Mouse (Mus musculus) right cerebral cortex, postnatal 36 days (tissue): ENCODE measurements at regions not wholly inside any gene's neighbourhood (a gene's known extent, or its start where the extent isn't known, plus 50 kb on each side); places are given as distances from the start of the nearest gene placed in this dataset.
A peak's percentile ranks its signal among the peaks of the same experiment; 100 is the strongest.

Experiments used
- DNase-seq, 2 experiments: peaks; one replicate each; pipeline ENCODE4 v3.0.0; 2022; ENCODE audit warnings: low spot score in 2 of 2, mixed read lengths in 1 of 2

DNA sequence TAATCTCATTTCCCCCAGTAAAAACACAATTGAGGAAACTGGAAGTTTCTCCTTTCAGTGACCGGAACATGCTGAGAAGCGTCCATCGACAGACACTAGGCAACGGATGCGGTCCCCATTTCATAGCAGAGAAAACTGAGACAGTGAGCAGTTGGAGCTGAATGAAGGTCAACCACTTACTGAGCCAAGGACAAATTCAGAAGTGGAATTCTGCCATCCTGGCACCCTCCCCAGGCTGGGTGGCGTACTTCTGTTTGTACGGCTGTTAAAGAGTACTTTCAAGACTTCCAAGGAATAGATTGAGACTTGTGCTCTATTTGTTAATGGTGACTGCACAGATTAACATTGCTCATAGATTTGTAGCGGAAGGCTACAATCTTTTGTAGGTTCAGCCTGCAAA, 54.2 kb upstream of the Bhlhe40 start:
- DNase-seq: peak; percentile 15 to 27

DNA sequence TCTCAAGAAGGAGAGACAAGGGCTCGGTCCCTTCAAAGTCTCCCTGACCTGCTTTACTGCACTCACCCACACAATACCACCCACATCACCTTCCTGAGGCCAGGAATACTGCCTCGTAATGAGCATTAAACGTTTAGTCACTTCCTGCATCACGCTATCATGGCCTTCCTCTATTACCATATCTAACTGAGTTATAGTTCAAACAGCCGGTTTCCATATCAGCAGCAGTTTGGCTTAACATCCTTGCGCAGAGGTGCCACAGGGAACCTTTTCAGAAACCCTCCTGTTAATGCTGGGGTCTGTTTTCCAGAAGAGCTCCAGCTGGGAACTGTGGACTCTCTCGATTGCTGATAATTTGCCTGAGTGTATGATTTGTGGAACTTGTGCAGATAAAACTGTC, 52.1 kb upstream of the Bhlhe40 start:
- DNase-seq: no peak
